Mouse (Mus musculus): ENCODE data around the gene Tmco4. TPM values are rescaled to one million over a fixed set of nuclear protein-coding genes. Genes with fewer than 3 reads are reported as not detected.

The Tmco4 gene
- polyA plus RNA-seq, 1 experiment from 2014 or later: 1.7 TPM

DNA sequence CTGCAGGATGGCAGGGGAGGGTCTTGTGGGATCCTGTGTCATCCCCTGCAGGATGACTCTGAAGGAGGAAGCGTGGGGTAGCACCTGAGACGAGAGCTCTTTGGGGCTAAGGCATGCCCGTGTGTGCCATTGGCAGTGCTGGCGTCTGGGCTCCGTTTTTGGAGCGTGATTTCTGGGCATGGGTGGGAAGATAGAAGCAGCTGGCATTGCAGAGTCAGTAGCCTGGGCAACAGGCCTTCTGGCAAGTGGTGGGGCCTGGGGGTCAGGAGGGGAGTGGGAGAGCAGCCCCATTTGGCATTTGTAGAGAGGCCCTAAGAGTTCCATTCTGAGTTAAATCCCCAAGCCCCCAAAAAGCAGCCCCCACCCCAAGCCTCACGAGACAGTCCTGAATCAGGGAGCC is 80.1 kb downstream of the Tmco4 start:
- DNase-seq (ENCODE audit: low spot score) (no peak), ATAC-seq (ENCODE audit: insufficient read depth, low FRiP score, low TSS enrichment) (no peak)
- 77% methylated on average over 7 of the region's 7 CpGs for WGBS
- no peaks in the 10 kb centered on the region for H3K27me3 ChIP-seq (ENCODE audit: control insufficient read depth, insufficient read depth, low read length)
- no peak overlapping the region for H3K4me3 ChIP-seq (ENCODE audit: low read depth, low read length)
- no peaks in the 10 kb centered on the region for H3K4me1 ChIP-seq (ENCODE audit: control insufficient read depth, insufficient read depth, low read length)
- H3K9ac ChIP-seq (ENCODE audit: low read length): no peak overlapping the region
- H3K9me3 ChIP-seq (ENCODE audit: control insufficient read depth, low read length): no peaks in the 10 kb centered on the region
- no peak overlapping the region for H3K4me2 ChIP-seq (ENCODE audit: low read depth)
- no peak overlapping the region for H3K27ac ChIP-seq (ENCODE audit: low read depth, low read length)
- H3K36me3 ChIP-seq (ENCODE audit: control insufficient read depth, insufficient read depth, low read length): no peaks in the 10 kb centered on the region

DNA sequence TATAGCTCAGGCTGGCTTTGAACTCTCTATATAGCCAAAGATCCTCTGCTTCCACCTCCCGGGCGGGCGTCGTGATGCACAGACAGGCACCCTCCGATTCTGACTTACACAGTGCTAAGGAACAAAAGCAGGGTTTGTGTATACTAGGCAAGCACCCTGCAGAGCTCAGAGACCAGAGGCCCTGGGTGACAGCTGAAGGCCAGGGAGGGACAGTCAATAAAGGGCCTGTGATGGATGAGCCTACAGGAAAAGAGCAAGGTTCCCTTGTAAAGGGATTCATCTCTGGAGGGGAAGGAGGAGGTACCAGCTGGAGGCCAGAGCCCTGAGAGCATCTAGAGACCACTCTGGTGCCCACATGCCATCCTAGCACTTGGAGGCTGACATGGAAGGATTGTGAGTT is 80.7 kb downstream of the Tmco4 start:
- H3K27ac ChIP-seq (ENCODE audit: low read depth, low read length): no peak overlapping the region
- no peak overlapping the region for H3K4me2 ChIP-seq (ENCODE audit: low read depth)
- H3K4me1 ChIP-seq (ENCODE audit: control insufficient read depth, insufficient read depth, low read length): no peaks in the 10 kb centered on the region
- DNase-seq (ENCODE audit: low spot score) (no peak), ATAC-seq (ENCODE audit: insufficient read depth, low FRiP score, low TSS enrichment) (no peak)
- WGBS: 23% methylated on average over 5 of the region's 5 CpGs
- no peak overlapping the region for H3K4me3 ChIP-seq (ENCODE audit: low read depth, low read length)
- no peaks in the 10 kb centered on the region for H3K27me3 ChIP-seq (ENCODE audit: control insufficient read depth, insufficient read depth, low read length)
- no peaks in the 10 kb centered on the region for H3K36me3 ChIP-seq (ENCODE audit: control insufficient read depth, insufficient read depth, low read length)
- no peaks in the 10 kb centered on the region for H3K9me3 ChIP-seq (ENCODE audit: control insufficient read depth, low read length)
- H3K9ac ChIP-seq (ENCODE audit: low read length): no peak overlapping the region

GRCm38 (mm10) chr4:139054300-139054923 is 81.7 kb downstream of the Tmco4 start:
- no peaks in the 10 kb centered on the region for H3K36me3 ChIP-seq (ENCODE audit: control insufficient read depth, insufficient read depth, low read length)
- no peak overlapping the region; the same call in 1 of the 2 replicates for H3K9ac ChIP-seq (ENCODE audit: low read length)
- ATAC-seq (ENCODE audit: insufficient read depth, low FRiP score, low TSS enrichment): no peak
- H3K4me2 ChIP-seq (ENCODE audit: low read depth): no peak overlapping the region
- H3K9me3 ChIP-seq (ENCODE audit: control insufficient read depth, low read length): no peaks in the 10 kb centered on the region
- no peaks in the 10 kb centered on the region for H3K4me1 ChIP-seq (ENCODE audit: control insufficient read depth, insufficient read depth, low read length)
- H3K27me3 ChIP-seq (ENCODE audit: control insufficient read depth, insufficient read depth, low read length): no peaks in the 10 kb centered on the region
- 47% methylated on average over 9 of the region's 9 CpGs for WGBS
- DNase-seq (ENCODE audit: low spot score): no peak
- H3K27ac ChIP-seq (ENCODE audit: low read depth, low read length): no peak overlapping the region
- no peak overlapping the region for H3K4me3 ChIP-seq (ENCODE audit: low read depth, low read length)

DNA sequence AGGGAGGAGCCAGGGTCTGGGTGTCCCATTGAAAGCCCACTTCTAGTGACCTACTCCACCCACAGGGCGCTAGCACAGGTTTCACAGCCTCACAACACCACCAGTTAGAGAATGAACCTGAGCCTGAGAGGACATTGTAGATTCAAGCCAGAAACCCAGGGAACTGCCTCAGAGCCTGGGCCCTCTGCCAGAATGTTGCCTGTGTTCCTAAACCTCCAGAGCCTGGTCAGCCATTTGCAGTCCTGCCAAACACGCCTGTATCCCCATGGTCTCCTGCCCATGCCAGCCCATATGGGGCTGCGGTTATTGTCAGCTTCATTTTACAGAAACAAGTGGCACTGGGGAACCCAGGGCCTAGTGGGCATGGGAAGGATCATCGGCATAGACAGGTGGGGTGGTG is 82.6 kb downstream of the Tmco4 start:
- H3K27me3 ChIP-seq (ENCODE audit: control insufficient read depth, insufficient read depth, low read length): no peaks in the 10 kb centered on the region
- WGBS: 82% methylated on average over 4 of the region's 4 CpGs
- no peak for DNase-seq (ENCODE audit: low spot score)
- no peak overlapping the region for H3K9ac ChIP-seq (ENCODE audit: low read length)
- no peak overlapping the region for H3K4me3 ChIP-seq (ENCODE audit: low read depth, low read length)
- H3K27ac ChIP-seq (ENCODE audit: low read depth, low read length): no peak overlapping the region
- H3K4me2 ChIP-seq (ENCODE audit: low read depth): no peak overlapping the region
- no peaks in the 10 kb centered on the region for H3K4me1 ChIP-seq (ENCODE audit: control insufficient read depth, insufficient read depth, low read length)
- H3K36me3 ChIP-seq (ENCODE audit: control insufficient read depth, insufficient read depth, low read length): no peaks in the 10 kb centered on the region
- ATAC-seq (ENCODE audit: insufficient read depth, low FRiP score, low TSS enrichment): no peak
- no peaks in the 10 kb centered on the region for H3K9me3 ChIP-seq (ENCODE audit: control insufficient read depth, low read length)

GRCm38 (mm10) chr4:139055744-139056143 is 83.1 kb downstream of the Tmco4 start:
- Histone ChIP-seq H3K27me3 (ENCODE audit: control insufficient read depth, insufficient read depth, low read length) (no peaks in the 10 kb centered on the region), H3K27ac (ENCODE audit: low read depth, low read length) (no peak overlapping the region), H3K9me3 (ENCODE audit: control insufficient read depth, low read length) (no peaks in the 10 kb centered on the region), H3K4me1 (ENCODE audit: control insufficient read depth, insufficient read depth, low read length) (no peaks in the 10 kb centered on the region), H3K36me3 (ENCODE audit: control insufficient read depth, insufficient read depth, low read length) (no peaks in the 10 kb centered on the region), H3K4me2 (ENCODE audit: low read depth) (no peak overlapping the region), H3K9ac (ENCODE audit: low read length) (no peak overlapping the region), H3K4me3 (ENCODE audit: low read depth, low read length) (no peak overlapping the region)
- DNase-seq (ENCODE audit: low spot score) (no peak), ATAC-seq (ENCODE audit: insufficient read depth, low FRiP score, low TSS enrichment) (no peak)
- 67% methylated on average over 3 of the region's 3 CpGs for WGBS

DNA sequence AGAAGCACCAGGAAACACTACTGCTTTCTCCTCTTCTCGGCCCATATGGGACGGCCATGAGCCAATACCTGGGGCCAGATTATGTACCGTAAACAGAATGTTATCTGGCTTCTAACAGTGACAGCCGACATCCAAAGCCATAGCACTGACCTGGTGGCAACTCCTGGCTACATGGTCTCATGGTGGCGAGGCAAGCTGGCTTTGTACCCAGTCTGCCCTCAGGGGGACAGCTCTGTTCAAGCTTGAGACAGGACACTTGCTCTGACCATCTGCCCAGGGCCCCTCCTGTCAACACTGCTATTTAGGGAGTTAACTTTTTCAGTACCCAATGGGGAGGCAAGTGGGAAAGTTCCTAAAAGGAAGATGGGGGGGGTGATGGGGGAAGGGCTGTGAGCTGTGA is 84.6 kb downstream of the Tmco4 start:
- ATAC-seq (ENCODE audit: insufficient read depth, low FRiP score, low TSS enrichment): no peak
- H3K4me3 ChIP-seq (ENCODE audit: low read depth, low read length): no peak overlapping the region
- no peak overlapping the region for H3K27ac ChIP-seq (ENCODE audit: low read depth, low read length)
- no peaks in the 10 kb centered on the region for H3K4me1 ChIP-seq (ENCODE audit: control insufficient read depth, insufficient read depth, low read length)
- no peaks in the 10 kb centered on the region for H3K9me3 ChIP-seq (ENCODE audit: control insufficient read depth, low read length)
- H3K4me2 ChIP-seq (ENCODE audit: low read depth): no peak overlapping the region
- WGBS: 92% methylated on average over 5 of the region's 5 CpGs
- no peaks in the 10 kb centered on the region for H3K36me3 ChIP-seq (ENCODE audit: control insufficient read depth, insufficient read depth, low read length)
- H3K27me3 ChIP-seq (ENCODE audit: control insufficient read depth, insufficient read depth, low read length): no peaks in the 10 kb centered on the region
- H3K9ac ChIP-seq (ENCODE audit: low read length): no peak overlapping the region
- no peak for DNase-seq (ENCODE audit: low spot score)

DNA sequence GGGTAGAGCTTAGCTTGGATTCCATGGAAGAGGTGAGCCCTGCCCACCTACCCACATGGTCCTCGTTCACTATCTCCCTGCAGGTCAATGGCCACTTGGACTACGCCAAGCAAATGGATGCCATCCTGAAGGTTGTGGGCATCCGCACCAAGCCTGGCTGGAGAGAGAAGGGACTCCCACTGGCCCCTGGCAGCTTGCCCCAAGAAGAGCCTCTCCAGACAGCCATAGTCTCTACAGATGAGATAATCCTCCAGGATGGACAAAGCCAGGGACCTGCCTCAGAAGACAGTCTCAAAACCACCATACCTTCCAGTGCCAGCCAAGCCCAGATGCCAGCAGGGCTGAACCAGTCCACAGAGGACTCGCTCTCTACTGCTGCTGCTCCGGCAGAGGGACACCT is 85.3 kb downstream of the Tmco4 start:
- no peak overlapping the region for H3K4me2 ChIP-seq (ENCODE audit: low read depth)
- no peak overlapping the region for H3K27ac ChIP-seq (ENCODE audit: low read depth, low read length)
- no peak overlapping the region for H3K4me3 ChIP-seq (ENCODE audit: low read depth, low read length)
- H3K9ac ChIP-seq (ENCODE audit: low read length): no peak overlapping the region
- no peaks in the 10 kb centered on the region for H3K4me1 ChIP-seq (ENCODE audit: control insufficient read depth, insufficient read depth, low read length)
- ATAC-seq (ENCODE audit: insufficient read depth, low FRiP score, low TSS enrichment): no peak
- WGBS: 89% methylated on average over 5 of the region's 5 CpGs
- no peaks in the 10 kb centered on the region for H3K9me3 ChIP-seq (ENCODE audit: control insufficient read depth, low read length)
- no peaks in the 10 kb centered on the region for H3K36me3 ChIP-seq (ENCODE audit: control insufficient read depth, insufficient read depth, low read length)
- no peaks in the 10 kb centered on the region for H3K27me3 ChIP-seq (ENCODE audit: control insufficient read depth, insufficient read depth, low read length)
- no peak for DNase-seq (ENCODE audit: low spot score)

GRCm38 (mm10) chr4:139059569-139059968 is 86.9 kb downstream of the Tmco4 start:
- Histone ChIP-seq H3K27ac (ENCODE audit: low read depth, low read length) (no peak overlapping the region), H3K27me3 (ENCODE audit: control insufficient read depth, insufficient read depth, low read length) (no peaks in the 10 kb centered on the region), H3K36me3 (ENCODE audit: control insufficient read depth, insufficient read depth, low read length) (no peaks in the 10 kb centered on the region), H3K4me1 (ENCODE audit: control insufficient read depth, insufficient read depth, low read length) (no peaks in the 10 kb centered on the region), H3K9me3 (ENCODE audit: control insufficient read depth, low read length) (no peaks in the 10 kb centered on the region), H3K4me3 (ENCODE audit: low read depth, low read length) (no peak overlapping the region), H3K4me2 (ENCODE audit: low read depth) (no peak overlapping the region), H3K9ac (ENCODE audit: low read length) (no peak overlapping the region)
- no peak for ATAC-seq (ENCODE audit: insufficient read depth, low FRiP score, low TSS enrichment)
- peak; percentile 60 for DNase-seq (ENCODE audit: low spot score)
- WGBS: 5% methylated on average over 7 of the region's 7 CpGs

DNA sequence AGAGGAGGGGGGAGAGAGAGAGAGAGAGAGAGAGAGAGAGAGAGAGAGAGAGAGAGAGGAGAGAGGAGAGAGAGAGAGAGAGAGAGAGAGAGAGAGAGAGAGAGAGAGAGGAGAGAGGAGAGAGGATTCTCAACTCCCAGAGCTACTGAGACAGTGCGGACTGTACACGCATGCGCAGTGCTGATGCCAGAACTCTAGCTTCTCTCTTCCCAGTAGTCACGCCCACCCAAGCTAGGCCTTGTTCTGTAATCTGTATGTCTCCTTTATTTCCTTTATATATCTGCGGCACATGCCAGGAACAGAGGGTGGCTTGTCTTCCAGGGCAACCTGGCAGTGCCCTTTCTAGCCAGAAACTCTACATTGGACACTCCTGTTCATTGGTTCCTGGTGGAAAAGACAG is 92.1 kb downstream of the Tmco4 start:
- WGBS: 85% methylated on average over 5 of the region's 5 CpGs

More for the DNA sequence above, 92.1 kb downstream of the Tmco4 start:
- H3K4me1 ChIP-seq (ENCODE audit: control insufficient read depth, insufficient read depth, low read length): no peaks in the 10 kb centered on the region
- no peak overlapping the region for H3K4me3 ChIP-seq (ENCODE audit: low read depth, low read length)
- H3K4me2 ChIP-seq (ENCODE audit: low read depth): no peak overlapping the region
- ATAC-seq (ENCODE audit: insufficient read depth, low FRiP score, low TSS enrichment): no peak
- H3K27me3 ChIP-seq (ENCODE audit: control insufficient read depth, insufficient read depth, low read length): no peaks in the 10 kb centered on the region
- no peak for DNase-seq (ENCODE audit: low spot score)
- no peaks in the 10 kb centered on the region for H3K36me3 ChIP-seq (ENCODE audit: control insufficient read depth, insufficient read depth, low read length)
- H3K27ac ChIP-seq (ENCODE audit: low read depth, low read length): no peak overlapping the region
- H3K9ac ChIP-seq (ENCODE audit: low read length): no peak overlapping the region
- H3K9me3 ChIP-seq (ENCODE audit: control insufficient read depth, low read length): no peaks in the 10 kb centered on the region

All from neural tube, embryonic 11.5 days (tissue).